Mouse (Mus musculus): ENCODE data around the gene Adipor2. TPM values are rescaled to one million over a fixed set of nuclear protein-coding genes. Genes with fewer than 3 reads are reported as not detected.
"Not testable (repeated sequence)": the region's sequence is repeated elsewhere in the genome, so short reads cannot be mapped to it uniquely, and the experiment has no call there.

Adipor2 gene
- polyA plus RNA-seq, 1 experiment = 45.4 TPM

GRCm38 (mm10) chr6:119363593-119363992, 53.9 kb downstream of the Adipor2 start:
- TF ChIP-seq POLR2A (IDR thresholded peaks at IDR 0.05; ENCODE audit: borderline replicate concordance, extremely low read depth, insufficient read depth, insufficient read length, poor library complexity, severe bottlenecking) (no peak), CTCF (IDR thresholded peaks at IDR 0.05; ENCODE audit: borderline replicate concordance, extremely low read depth, insufficient read depth, insufficient read length) (no peak)

GRCm38 (mm10) chr6:119360925-119361702, 56.4 kb downstream of the Adipor2 start:
- DNase-seq (ENCODE audit: low read depth) = no peak
- TF ChIP-seq POLR2A (IDR thresholded peaks at IDR 0.05; ENCODE audit: borderline replicate concordance, extremely low read depth, insufficient read depth, insufficient read length, poor library complexity, severe bottlenecking) (no peak), CTCF (IDR thresholded peaks at IDR 0.05; ENCODE audit: borderline replicate concordance, extremely low read depth, insufficient read depth, insufficient read length) (no peak)

More at GRCm38 (mm10) chr6:119363593-119363992, 53.9 kb downstream of the Adipor2 start:
- DNase-seq (ENCODE audit: low read depth) = no peak

- DNase-seq (ENCODE audit: low read depth) = not testable (repeated sequence)
Observed at GRCm38 (mm10) chr6:119360250-119360649, 57.3 kb downstream of the Adipor2 start.

- TF ChIP-seq POLR2A (IDR thresholded peaks at IDR 0.05; ENCODE audit: borderline replicate concordance, extremely low read depth, insufficient read depth, insufficient read length, poor library complexity, severe bottlenecking) (no peak), CTCF (IDR thresholded peaks at IDR 0.05; ENCODE audit: borderline replicate concordance, extremely low read depth, insufficient read depth, insufficient read length) (no peak)
Observed at GRCm38 (mm10) chr6:119358020-119358571, 59.4 kb downstream of the Adipor2 start.

GRCm38 (mm10) chr6:119352501-119352900, 65.0 kb downstream of the Adipor2 start:
- DNase-seq (ENCODE audit: low read depth) = no peak
- TF ChIP-seq CTCF (IDR thresholded peaks at IDR 0.05; ENCODE audit: borderline replicate concordance, extremely low read depth, insufficient read depth, insufficient read length) (no peak), POLR2A (IDR thresholded peaks at IDR 0.05; ENCODE audit: borderline replicate concordance, extremely low read depth, insufficient read depth, insufficient read length, poor library complexity, severe bottlenecking) (no peak)

More at GRCm38 (mm10) chr6:119358020-119358571, 59.4 kb downstream of the Adipor2 start:
- DNase-seq (ENCODE audit: low read depth) = no peak

GRCm38 (mm10) chr6:119351656-119352055, 65.8 kb downstream of the Adipor2 start:
- DNase-seq (ENCODE audit: low read depth) = no peak
- TF ChIP-seq CTCF (IDR thresholded peaks at IDR 0.05; ENCODE audit: borderline replicate concordance, extremely low read depth, insufficient read depth, insufficient read length) = no peak
- no peak for TF ChIP-seq POLR2A (IDR thresholded peaks at IDR 0.05; ENCODE audit: borderline replicate concordance, extremely low read depth, insufficient read depth, insufficient read length, poor library complexity, severe bottlenecking)

- peak; percentile 14 for DNase-seq (ENCODE audit: low read depth)
- no peak for TF ChIP-seq CTCF (IDR thresholded peaks at IDR 0.05; ENCODE audit: borderline replicate concordance, extremely low read depth, insufficient read depth, insufficient read length)
- TF ChIP-seq POLR2A (IDR thresholded peaks at IDR 0.05; ENCODE audit: borderline replicate concordance, extremely low read depth, insufficient read depth, insufficient read length, poor library complexity, severe bottlenecking) = no peak
Observed at GRCm38 (mm10) chr6:119350703-119351198, 66.8 kb downstream of the Adipor2 start.

GRCm38 (mm10) chr6:119348234-119348633, 69.3 kb downstream of the Adipor2 start:
- TF ChIP-seq CTCF (IDR thresholded peaks at IDR 0.05; ENCODE audit: borderline replicate concordance, extremely low read depth, insufficient read depth, insufficient read length) (peak; percentile 86; the same call in 1 of the 2 replicates), POLR2A (IDR thresholded peaks at IDR 0.05; ENCODE audit: borderline replicate concordance, extremely low read depth, insufficient read depth, insufficient read length, poor library complexity, severe bottlenecking) (no peak)
- DNase-seq (ENCODE audit: low read depth) = peak; percentile 88

GRCm38 (mm10) chr6:119347813-119348212, 69.7 kb downstream of the Adipor2 start:
- no peak for TF ChIP-seq CTCF (IDR thresholded peaks at IDR 0.05; ENCODE audit: borderline replicate concordance, extremely low read depth, insufficient read depth, insufficient read length)
- TF ChIP-seq POLR2A (IDR thresholded peaks at IDR 0.05; ENCODE audit: borderline replicate concordance, extremely low read depth, insufficient read depth, insufficient read length, poor library complexity, severe bottlenecking) = no peak

GRCm38 (mm10) chr6:119346257-119346656, 71.2 kb downstream of the Adipor2 start:
- DNase-seq (ENCODE audit: low read depth) = no peak
- TF ChIP-seq CTCF (IDR thresholded peaks at IDR 0.05; ENCODE audit: borderline replicate concordance, extremely low read depth, insufficient read depth, insufficient read length) (no peak), POLR2A (IDR thresholded peaks at IDR 0.05; ENCODE audit: borderline replicate concordance, extremely low read depth, insufficient read depth, insufficient read length, poor library complexity, severe bottlenecking) (no peak)

More at GRCm38 (mm10) chr6:119347813-119348212, 69.7 kb downstream of the Adipor2 start:
- no peak for DNase-seq (ENCODE audit: low read depth)

GRCm38 (mm10) chr6:119341409-119341808, 76.1 kb downstream of the Adipor2 start:
- DNase-seq (ENCODE audit: low read depth) = peak; percentile 88
- TF ChIP-seq POLR2A (IDR thresholded peaks at IDR 0.05; ENCODE audit: borderline replicate concordance, extremely low read depth, insufficient read depth, insufficient read length, poor library complexity, severe bottlenecking) = no peak
- no peak for TF ChIP-seq CTCF (IDR thresholded peaks at IDR 0.05; ENCODE audit: borderline replicate concordance, extremely low read depth, insufficient read depth, insufficient read length)
